Mouse (Mus musculus) megakaryocyte, embryonic 14.5 days (primary cell): ENCODE measurements around the gene Yeats4.

ENCODE experiments used
- FLI1 ChIP-seq: IDR thresholded peaks from 2 replicates; pipeline ENCODE4 v1.6.1; 2012; ENCODE audit warnings: low read length, inconsistent platforms, mixed read lengths
- GATA1 ChIP-seq: IDR thresholded peaks from 3 replicates; pipeline ENCODE4 v1.6.1; 2012; ENCODE audit warnings: mixed read lengths, low read length, inconsistent platforms, borderline replicate concordance

- no peak for TF ChIP-seq GATA1
- no peak for TF ChIP-seq FLI1
Measured at GRCm38 (mm10) chr10:117209469-117209938, 14.8 kb downstream of the Yeats4 start.
